Mouse (Mus musculus) CH12.LX (cell line): ENCODE data around the gene Dip2b.

Experiments
- EP300 ChIP-seq: IDR thresholded peaks from 2 replicates; pipeline ENCODE4 v1.6.1; 2011; ENCODE audit warnings: low read length, improper control_type of control experiment
- POLR2A ChIP-seq: IDR thresholded peaks from 2 replicates; pipeline ENCODE4 v1.6.1; 2011; ENCODE audit warnings: low read depth, mild to moderate bottlenecking, improper control_type of control experiment, low read length

- TF ChIP-seq POLR2A: no peak
- no peak for TF ChIP-seq EP300
Measured at GRCm38 (mm10) chr15:100058143-100058542, 19.7 kb downstream of the Dip2b start.
